ENCODE assay signal across 8 mouse cellular contexts in the genomic region with DNA sequence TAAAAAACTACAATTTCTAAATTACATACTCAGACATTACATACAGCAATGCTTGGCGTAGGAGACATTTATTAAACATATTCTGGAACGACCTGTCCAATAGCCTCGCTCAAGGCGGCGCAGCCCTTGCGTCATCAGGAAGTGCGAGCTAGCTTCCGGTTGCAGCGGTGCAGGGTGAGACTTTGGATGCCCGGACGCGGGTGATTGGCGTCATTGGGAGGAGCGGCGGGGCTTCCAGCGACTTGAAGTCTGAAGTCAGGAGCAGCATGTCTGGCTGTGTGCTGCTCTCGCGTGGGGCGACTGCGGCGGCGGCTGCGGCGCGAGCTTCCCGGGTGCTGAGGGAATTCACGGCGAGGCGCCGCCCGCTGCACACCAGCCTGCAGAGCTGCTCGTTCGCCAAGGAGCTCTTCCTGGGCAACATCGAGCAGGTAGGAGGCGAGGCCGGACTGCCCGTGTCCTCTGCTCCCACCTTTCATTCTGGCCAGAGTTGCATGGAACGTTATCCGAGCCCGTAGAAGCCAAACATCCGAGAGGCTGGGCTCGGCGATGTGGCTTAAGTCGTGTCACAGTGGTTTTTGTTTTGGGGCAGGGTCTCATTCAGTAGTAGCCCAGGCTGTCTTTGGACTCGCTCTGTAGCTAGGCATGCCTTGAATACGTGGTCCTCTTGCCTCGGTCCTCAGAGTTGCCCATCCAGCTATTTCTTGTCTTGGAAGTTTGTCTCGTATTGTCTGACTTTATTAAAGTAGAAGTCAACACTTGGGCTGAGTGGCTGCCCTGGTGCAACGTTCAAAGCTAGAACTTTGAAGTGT. TPM values are rescaled to one million over a fixed set of nuclear protein-coding genes. Genes with fewer than 3 reads are reported as not detected.
DNase-seq lines count a peak whose midpoint lies in the region; ATAC-seq and TF ChIP-seq lines count a peak whose summit lies in the region.

Acad9 (plus strand) TSS at position 137 of the 809 bp plus-strand sequence.

- H3K9ac ChIP-seq in ES-Bruce4 (ENCODE audit: low read depth, poor library complexity, severe bottlenecking): peak within 1 kb of the TSS; percentile 45
- peak within 1 kb of the TSS; percentile 92 for H3K9ac ChIP-seq in forebrain, embryonic 14.5 days (ENCODE audit: low read length)
- peak within 1 kb of the TSS; percentile 94 for H3K9ac ChIP-seq in neural tube, embryonic 15.5 days (replicated peaks)

- DNase-seq in forebrain, embryonic 14.5 days (ENCODE audit: low spot score): peak; percentile 98
- DNase-seq in heart, postnatal 14 days: peak; percentile 92 to 96
- peak; percentile 95 for DNase-seq in layer of hippocampus, adult 11-12 months (ENCODE audit: low spot score)
- peak; percentile 94 to 95 for DNase-seq in lung, adult 18-20 months
- peak; percentile 92 for DNase-seq in testis, postnatal 14 days (ENCODE audit: low spot score)

- peaks cover 1% of the 10 kb centered on the region for H3K4me1 ChIP-seq in ES-Bruce4 (ENCODE audit: control insufficient read depth, insufficient read depth, low read length)
- peaks cover 10% of the 10 kb centered on the region for H3K4me1 ChIP-seq in forebrain, embryonic 14.5 days (ENCODE audit: control insufficient read depth, insufficient read depth, low read length)
- peaks cover 32% of the 10 kb centered on the region for H3K4me1 ChIP-seq in neural tube, embryonic 15.5 days

- ATAC-seq in cerebellum, adult (ENCODE audit: insufficient number of reproducible peaks, low FRiP score, low TSS enrichment): peak; percentile 92
- ATAC-seq in forebrain, embryonic 14.5 days: peak; percentile 99
- peak; percentile 99 for ATAC-seq in neural tube, embryonic 15.5 days (ENCODE audit: low FRiP score)

- no peak for TF ChIP-seq POLR2A in ES-Bruce4 (IDR thresholded peaks at IDR 0.05; ENCODE audit: insufficient read depth, low read length)

- 0 out of 2 replicates have a peak, but pooled peaks have one; percentile 46 for TF ChIP-seq EP300 in ES-Bruce4 (IDR thresholded peaks at IDR 0.05; ENCODE audit: insufficient read depth, low read depth, low read length)

- H3K27me3 ChIP-seq in ES-Bruce4 (ENCODE audit: control insufficient read depth, insufficient read depth, low read length, poor library complexity, severe bottlenecking): no peaks in the 10 kb centered on the region
- H3K27me3 ChIP-seq in forebrain, embryonic 14.5 days (replicated peaks; ENCODE audit: control insufficient read depth, insufficient read depth, low read length): no peaks in the 10 kb centered on the region
- peaks cover 26% of the 10 kb centered on the region for H3K27me3 ChIP-seq in neural tube, embryonic 15.5 days (replicated peaks)

- under 1% methylated on average over 49 of the region's 49 CpGs for WGBS in forebrain, embryonic 14.5 days
- under 1% methylated on average over 49 of the region's 49 CpGs for WGBS in neural tube, embryonic 15.5 days

- H3K4me2 ChIP-seq in forebrain, embryonic 14.5 days (ENCODE audit: low read length): peak within 1 kb of the TSS; percentile 81
- peak within 1 kb of the TSS; percentile 85 for H3K4me2 ChIP-seq in neural tube, embryonic 15.5 days

- peak within 1 kb of the TSS; percentile 95 for H3K4me3 ChIP-seq in ES-Bruce4 (ENCODE audit: low read depth, low read length)
- peak within 1 kb of the TSS; percentile 92 for H3K4me3 ChIP-seq in forebrain, embryonic 14.5 days (ENCODE audit: low read depth, low read length)
- H3K4me3 ChIP-seq in neural tube, embryonic 15.5 days (replicated peaks): peak within 1 kb of the TSS; percentile 98

- TF ChIP-seq CTCF in ES-Bruce4 (IDR thresholded peaks at IDR 0.05; ENCODE audit: low read depth, low read length): no peak

- no peaks in the 10 kb centered on the region for H3K9me3 ChIP-seq in ES-Bruce4 (replicated peaks; ENCODE audit: control insufficient read depth, insufficient read depth, low read length, poor library complexity, severe bottlenecking)
- H3K9me3 ChIP-seq in forebrain, embryonic 14.5 days (replicated peaks; ENCODE audit: control insufficient read depth, low read length): no peaks in the 10 kb centered on the region
- no peaks in the 10 kb centered on the region for H3K9me3 ChIP-seq in neural tube, embryonic 15.5 days (replicated peaks)

- no peak within 1 kb of the TSS for H3K27ac ChIP-seq in ES-Bruce4 (ENCODE audit: insufficient read depth, low read length)
- peak within 1 kb of the TSS; percentile 40; the same call in 1 of the 2 replicates for H3K27ac ChIP-seq in forebrain, embryonic 14.5 days (ENCODE audit: low read depth, low read length)
- peak within 1 kb of the TSS; percentile 83 for H3K27ac ChIP-seq in neural tube, embryonic 15.5 days (replicated peaks)

- intact Hi-C loops in heart, postnatal 14 days (cut with DNase I): loop anchor here (10.0 kb wide), 1 partner anchor 409 kb away; the partner anchor contains the start of genes 1810062G17Rik and Anxa5

- peaks cover 7% of the 10 kb centered on the region; the same call in 1 of the 2 replicates for H3K36me3 ChIP-seq in ES-Bruce4 (ENCODE audit: control insufficient read depth, insufficient read depth, low read length, poor library complexity, severe bottlenecking)
- H3K36me3 ChIP-seq in forebrain, embryonic 14.5 days (ENCODE audit: control insufficient read depth, insufficient read depth, low read length): peaks cover 12% of the 10 kb centered on the region
- H3K36me3 ChIP-seq in neural tube, embryonic 15.5 days: peaks cover 19% of the 10 kb centered on the region

RNA-seq across cellular contexts. Expression of gene Acad9, which starts in this region (rescaled TPM):
- 27.1 and 27.5 TPM in 2 replicates for polyA plus RNA-seq in ES-Bruce4 (2011; ENCODE audit: insufficient read depth, insufficient read length, low read depth, missing spikeins)
- 98.5 and 100 TPM in 2 replicates for polyA plus RNA-seq in forebrain, embryonic 14.5 days (2014; fragmentation: Nextera tagmentation; extraction: Ambion mirVana)
- 10 to 100 TPM; 46.8 to 59.2 TPM for total RNA-seq in heart, postnatal 14 days (2021)
- polyA plus RNA-seq in neural tube, embryonic 15.5 days (2015; fragmentation: Nextera tagmentation; extraction: Ambion mirVana): 85.2 and 94.4 TPM in 2 replicates
